Mouse (Mus musculus) limb, embryonic 14.5 days (tissue): ENCODE data around the gene Retreg1. TPM values are rescaled to one million over a fixed set of nuclear protein-coding genes. Genes with fewer than 3 reads are reported as not detected.

Experiments
- ATAC-seq: fragments of 200-750 bp; cut with Nextera tagmentation; 2 replicates; pipeline ENCODE4 v1.8.0; 2017; ENCODE audit warnings: low read depth, moderate number of reproducible peaks, moderate TSS enrichment; ENCODE audit not compliant: low FRiP score
- DNase-seq: peaks from one replicate; pipeline ENCODE4 v3.0.0-alpha.2; 2015; ENCODE audit warnings: low spot score
- H3K27ac ChIP-seq: fragments of 300-500 bp; sonication (generic); replicated peaks from 2 replicates; pipeline ENCODE4 v1.5.1; 2014; ENCODE audit warnings: low read depth, mild to moderate bottlenecking, low read length, moderate library complexity, mixed read lengths
- H3K27me3 ChIP-seq: fragments of 300-500 bp; sonication (generic); 2 replicates; pipeline ENCODE4 v1.6.1; 2014; ENCODE audit warnings: low read length, mixed read lengths; ENCODE audit not compliant: control insufficient read depth, insufficient read depth
- H3K36me3 ChIP-seq: fragments of 300-500 bp; sonication (generic); 2 replicates; pipeline ENCODE4 v1.6.1; 2014; ENCODE audit warnings: mild to moderate bottlenecking, low read length, moderate library complexity, mixed read lengths; ENCODE audit not compliant: control insufficient read depth, insufficient read depth
- H3K4me1 ChIP-seq: fragments of 300-500 bp; sonication (generic); 2 replicates; pipeline ENCODE4 v1.6.1; 2014; ENCODE audit warnings: antibody characterized with exemption, low read length, mixed read lengths; ENCODE audit not compliant: control insufficient read depth, insufficient read depth
- H3K4me2 ChIP-seq: fragments of 300-500 bp; sonication (generic); replicated peaks from 2 replicates; pipeline ENCODE4 v1.6.1; 2014; ENCODE audit warnings: low read depth, mild to moderate bottlenecking, low read length, moderate library complexity; ENCODE audit not compliant: severe bottlenecking
- H3K4me3 ChIP-seq: fragments of 300-500 bp; sonication (generic); replicated peaks from 2 replicates; pipeline ENCODE4 v1.5.1; 2014; ENCODE audit warnings: low read length
- H3K9ac ChIP-seq: fragments of 300-500 bp; sonication (generic); 2 replicates; pipeline ENCODE4 v1.6.1; 2014; ENCODE audit warnings: mild to moderate bottlenecking, low read depth, low read length, moderate library complexity; ENCODE audit not compliant: severe bottlenecking
- H3K9me3 ChIP-seq: fragments of 300-500 bp; sonication (generic); 2 replicates; pipeline ENCODE4 v1.6.1; 2016; ENCODE audit warnings: low read length; ENCODE audit not compliant: control insufficient read depth
- POLR2A ChIP-seq: fragments of 200-500 bp; IDR thresholded peaks from 2 replicates; pipeline ENCODE4 v1.8.0; 2012; ENCODE audit warnings: inconsistent platforms, mild to moderate bottlenecking, moderate library complexity, borderline replicate concordance; ENCODE audit not compliant: insufficient read depth, insufficient read length; ENCODE audit errors: extremely low read depth
- WGBS: fragments of 180-500 bp; shearing (Covaris S2); extraction: QIAGEN DNeasy Blood & Tissue Kit; methylation state at CpG from one replicate; pipeline ENCODE4 v1.1.7; 2014; 5-methylcytosine and 5-hydroxymethylcytosine counted together
- microRNA-seq: library from miRNA; unstranded; fragments of <30 nt; microRNA quantifications from one replicate; pipeline ENCODE4, GENCODE M21; 2016
- polyA plus RNA-seq, 2 experiments: library from polyadenylated mRNA; depleted of rRNA in 1 of 2; stranded (reverse) in 1 of 2; unstranded in 1 of 2; fragments of >200 nt; fragmentation: Nextera tagmentation in 1 of 2; extraction: Ambion mirVana in 1 of 2; gene quantifications; 2 replicates each; pipeline versions ENCODE4 v1.2.1 to v1.2.3; 2012 to 2014

Gene Retreg1
- polyA plus RNA-seq, 2 experiments: 2.5 to 4.4 TPM

DNA sequence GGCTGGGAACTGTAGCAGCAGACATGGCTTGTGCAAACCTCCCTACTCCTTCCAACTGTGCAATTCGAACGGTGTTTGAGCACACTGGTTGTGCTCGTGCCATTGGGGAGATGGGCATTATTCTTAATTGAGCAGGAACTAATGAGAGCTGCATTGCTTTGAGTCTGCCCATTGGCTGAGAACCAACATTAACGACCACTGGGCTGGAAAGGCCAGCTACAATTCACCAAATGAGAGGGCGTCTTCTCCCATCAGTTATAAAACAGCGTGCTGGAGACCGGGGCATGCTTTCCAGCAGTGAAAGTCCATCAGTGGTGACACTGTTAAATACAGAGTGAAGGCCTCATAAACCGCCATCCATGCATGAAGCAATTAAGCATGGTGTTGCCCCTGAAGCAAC is 178.7 kb downstream of the Retreg1 start:
- ATAC-seq: no peak
- Histone ChIP-seq H3K9ac (no peak overlapping the region), H3K36me3 (no peaks in the 10 kb centered on the region), H3K4me3 (no peak overlapping the region), H3K4me1 (no peaks in the 10 kb centered on the region), H3K4me2 (no peak overlapping the region), H3K27me3 (no peaks in the 10 kb centered on the region), H3K27ac (no peak overlapping the region), H3K9me3 (no peaks in the 10 kb centered on the region)
- no peak for TF ChIP-seq POLR2A
- 39% methylated on average over 8 of the region's 8 CpGs for WGBS
- no peak for DNase-seq

DNA sequence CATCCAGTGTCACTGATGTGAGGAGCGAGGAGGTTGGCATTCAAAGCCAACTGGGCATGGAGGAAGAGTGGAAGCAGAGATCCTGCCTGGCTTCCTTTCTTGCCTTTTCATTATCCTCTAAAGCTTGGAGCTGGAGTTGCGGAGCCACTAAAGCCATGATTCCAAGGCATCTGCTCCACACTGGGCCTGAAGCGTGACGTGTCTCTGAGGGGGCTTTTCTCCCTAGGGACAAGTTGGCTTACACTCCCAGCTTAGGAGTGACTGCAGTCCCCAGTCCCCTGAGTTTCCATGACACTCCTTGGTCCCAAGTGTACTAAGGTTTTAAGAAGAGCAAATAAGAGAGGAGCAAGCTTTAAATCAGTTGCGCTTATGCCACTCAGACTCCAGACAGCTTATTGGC is 179.7 kb downstream of the Retreg1 start:
- H3K27me3 ChIP-seq: no peaks in the 10 kb centered on the region
- H3K9ac ChIP-seq: no peak overlapping the region
- H3K4me1 ChIP-seq: no peaks in the 10 kb centered on the region
- H3K4me3 ChIP-seq: no peak overlapping the region
- H3K4me2 ChIP-seq: no peak overlapping the region
- TF ChIP-seq POLR2A: no peak
- no peaks in the 10 kb centered on the region for H3K9me3 ChIP-seq
- H3K27ac ChIP-seq: no peak overlapping the region
- 86% methylated on average over 5 of the region's 5 CpGs for WGBS
- ATAC-seq: no peak
- DNase-seq: no peak
- H3K36me3 ChIP-seq: no peaks in the 10 kb centered on the region

Small RNA genes lying within 50 kb of the gene (microRNA-seq; reads per million reads assigned to microRNA genes)
- gene Mir7212: not detected

Other genes with a start within 250 kb of the Retreg1 start
- gene Myo10, start 220.7 kb upstream of the Retreg1 start, polyA plus RNA-seq (2012; rRNA removed): 25.5 and 26.9 TPM in 2 replicates
- gene Myo10, start 220.7 kb upstream of the Retreg1 start, polyA plus RNA-seq (2014; fragmentation: Nextera tagmentation; extraction: Ambion mirVana): 28.8 and 34.2 TPM in 2 replicates
- gene Zfp622, start 141.2 kb downstream of the Retreg1 start, polyA plus RNA-seq (2012; rRNA removed): 22.7 and 27.8 TPM in 2 replicates
- 34.5 and 35.1 TPM in 2 replicates for gene Zfp622, start 141.2 kb downstream of the Retreg1 start, polyA plus RNA-seq (2014; fragmentation: Nextera tagmentation; extraction: Ambion mirVana)